Mouse (Mus musculus) G1E (cell line): ENCODE data around the gene Rac1.

Experiments used
- CTCF ChIP-seq: IDR thresholded peaks from 2 replicates; pipeline ENCODE4 v1.5.1; 2012; ENCODE audit warnings: low read depth, low read length, inconsistent platforms, mixed read lengths
- GATA1 ChIP-seq: IDR thresholded peaks from 2 replicates; pipeline ENCODE4 v1.6.1; 2012; ENCODE audit warnings: borderline replicate concordance, low read length, inconsistent platforms, mixed read lengths
- GATA2 ChIP-seq: IDR thresholded peaks from 2 replicates; pipeline ENCODE4 v1.6.1; 2012; ENCODE audit warnings: low read depth, low read length, inconsistent platforms, borderline replicate concordance
- TAL1 ChIP-seq: conservative IDR thresholded peaks from 2 replicates; pipeline ENCODE4 v1.6.1; 2012; ENCODE audit warnings: low read depth, low read length, inconsistent platforms, mixed read lengths

DNA sequence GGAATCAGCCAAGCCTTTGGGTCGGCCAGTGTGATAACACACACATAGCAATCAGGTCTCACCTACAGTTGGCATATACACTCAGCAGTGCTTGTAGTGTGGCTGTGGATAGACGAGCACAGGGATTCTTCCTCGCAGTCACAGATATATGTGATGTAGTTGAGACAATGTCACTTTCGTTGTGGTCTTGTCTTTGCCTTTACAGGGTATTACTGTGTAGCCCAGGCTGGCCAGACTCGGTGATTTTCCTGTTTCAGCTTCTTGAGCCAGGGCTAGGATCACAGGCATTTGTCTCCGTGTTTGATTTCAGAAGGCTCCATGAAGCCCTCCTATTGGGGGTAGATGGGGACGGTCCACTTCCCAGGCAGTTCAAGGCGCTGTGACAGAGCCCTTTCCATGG lies 58.2 kb downstream of the Rac1 start:
- TF ChIP-seq CTCF (no peak), GATA1 (no peak), TAL1 (no peak), GATA2 (no peak)
